Mouse (Mus musculus): Measurements from ENCODE around the gene Prr22.

Gene Prr22

DNA sequence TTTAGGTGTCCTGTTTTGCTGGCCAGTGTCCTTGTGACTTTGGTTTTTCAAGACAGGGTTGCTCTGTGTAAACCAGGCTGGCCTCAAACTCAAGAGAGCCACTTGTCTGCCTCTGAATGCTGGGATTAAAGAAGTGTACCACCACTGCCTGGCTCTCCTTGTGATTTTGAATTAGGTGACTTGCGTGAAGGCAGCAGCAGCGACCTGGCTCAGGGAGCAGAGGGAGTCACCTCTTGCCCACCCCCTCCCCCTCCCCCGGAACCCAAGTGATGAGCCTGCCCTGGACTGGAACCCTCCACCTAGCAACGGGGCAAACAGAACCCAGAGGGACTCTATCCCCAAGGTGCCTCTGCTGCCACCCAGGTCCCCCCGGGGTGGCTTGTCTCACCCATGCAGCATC is at the start of gene Prr22:
Prr22 (plus strand) TSS at position 301 of the 400 bp plus-strand sequence.
- no peak for DNase-seq

DNA sequence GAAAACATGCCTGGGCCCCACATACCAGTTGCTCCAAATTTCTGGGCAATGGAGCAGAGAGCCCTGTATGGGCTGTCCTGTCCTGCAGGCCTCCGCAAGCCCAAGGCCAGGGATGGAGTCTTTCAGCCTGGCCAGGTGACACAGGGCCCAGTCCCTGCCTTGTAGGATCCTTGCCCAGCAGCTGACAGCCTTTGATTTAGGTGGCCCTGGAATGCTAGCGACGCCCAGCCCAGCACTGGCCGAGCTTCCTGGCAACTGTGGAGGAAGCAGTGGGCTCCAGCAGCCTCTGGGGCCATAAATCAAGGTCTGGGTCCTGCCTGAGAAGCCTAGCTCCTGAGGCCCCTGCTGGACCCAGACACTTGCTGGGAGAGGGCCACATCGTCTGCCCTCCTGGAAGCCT is 47.6 kb upstream of the Prr22 start:
- no peak for DNase-seq

DNA sequence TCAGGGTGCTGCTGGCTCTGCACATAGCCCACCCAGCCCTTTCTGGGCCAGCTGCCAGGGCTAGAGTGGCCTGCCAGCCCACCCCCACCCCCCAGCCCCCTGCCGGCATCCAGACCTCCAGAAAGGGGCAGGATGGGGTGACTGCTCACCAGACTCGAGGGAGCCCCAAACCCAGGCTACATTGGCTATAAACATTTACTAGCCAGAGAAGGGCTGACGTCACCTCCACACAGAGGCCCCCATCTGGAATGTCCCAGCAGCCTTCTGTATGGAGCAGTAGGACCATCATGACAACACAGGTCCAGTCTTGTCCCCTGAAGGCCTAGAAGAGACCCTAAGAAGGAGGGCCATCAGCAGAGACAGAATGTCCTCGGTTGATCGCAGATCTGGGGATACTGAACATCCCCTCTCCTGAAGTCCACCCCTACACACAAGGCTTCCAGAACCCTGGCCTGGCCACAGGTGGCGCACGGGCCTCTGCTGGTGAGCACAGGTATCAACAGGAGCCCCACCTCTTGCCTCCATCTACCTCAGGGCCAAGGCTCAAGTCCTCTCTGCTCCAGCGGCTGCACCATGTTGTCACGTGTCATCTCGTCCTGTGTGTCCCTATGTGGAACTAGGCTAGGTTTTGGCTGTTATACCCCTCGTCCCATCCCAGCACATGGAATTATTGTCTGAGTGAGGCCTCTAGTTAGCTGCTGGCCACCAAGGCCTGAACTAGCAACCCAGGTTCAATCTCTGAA is 46.5 kb upstream of the Prr22 start:
- DNase-seq: no peak

DNA sequence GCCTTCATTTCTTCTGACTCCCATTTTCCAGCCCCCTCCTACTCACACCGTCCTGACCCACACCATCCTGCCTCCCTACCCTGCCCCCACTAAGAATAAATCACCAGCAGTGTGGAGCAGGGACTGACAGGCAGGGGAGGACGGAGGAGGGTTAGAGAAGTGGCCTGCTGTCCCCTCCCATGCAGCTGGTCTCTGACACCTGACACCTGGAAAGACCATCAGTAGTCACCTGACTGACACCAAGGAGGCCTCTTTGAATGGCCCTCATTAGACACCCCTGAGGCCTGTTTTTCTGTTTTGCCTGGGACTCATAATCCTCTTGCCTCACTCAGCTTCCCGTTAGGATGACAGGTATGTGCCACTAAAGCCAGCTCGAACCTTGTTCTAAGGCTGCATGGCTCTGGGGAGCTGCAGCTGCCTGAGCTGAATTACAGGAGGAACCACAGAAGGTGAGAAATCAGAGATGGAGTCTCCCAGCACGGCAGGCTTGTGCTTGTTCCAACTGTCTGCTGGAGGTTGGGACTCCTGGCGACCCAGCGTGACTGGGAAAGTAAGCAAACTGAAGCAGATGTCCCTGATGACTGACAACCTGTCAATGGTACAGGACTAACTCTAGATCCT is 42.9 kb upstream of the Prr22 start:
- no peak for DNase-seq

DNA sequence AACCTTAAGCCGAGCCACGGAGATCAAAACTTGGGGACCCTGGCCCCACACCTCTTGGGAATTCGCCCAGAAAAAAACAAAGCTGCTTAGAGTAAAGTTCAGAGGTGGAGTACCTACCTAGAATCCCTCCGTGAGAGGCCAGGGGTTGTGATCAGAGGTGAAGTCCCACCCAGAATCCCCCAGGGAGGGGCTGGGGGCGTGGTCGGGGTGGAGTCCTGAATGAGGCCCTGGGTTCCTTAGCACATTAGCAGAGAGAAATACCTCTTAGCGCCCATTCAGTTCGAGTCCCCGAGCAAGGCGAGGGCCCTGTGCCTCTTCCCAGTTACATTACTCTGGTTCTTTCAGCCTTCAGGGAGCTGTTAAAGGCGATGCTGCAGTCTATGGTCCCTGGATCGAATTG is 42.4 kb upstream of the Prr22 start:
- no peak for DNase-seq

DNA sequence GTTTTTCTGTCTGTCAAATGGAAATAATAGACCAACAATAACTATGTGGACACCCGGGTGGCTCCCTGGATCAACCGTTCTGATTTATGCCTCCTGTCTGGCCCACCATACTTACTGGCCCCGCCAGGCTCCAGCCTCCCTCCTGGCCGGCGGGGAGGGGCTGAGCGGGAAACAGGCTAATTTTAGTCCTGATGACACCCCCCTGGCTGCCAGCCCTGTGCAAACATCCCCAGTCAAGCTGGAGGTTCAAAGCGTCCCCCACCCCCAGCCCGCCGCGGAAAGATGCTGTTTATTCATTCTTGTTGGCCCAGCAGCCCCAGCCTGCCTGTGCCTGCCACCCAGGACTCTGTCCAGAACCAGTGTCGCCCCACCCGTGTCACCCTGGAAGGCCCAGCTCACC is 41.9 kb upstream of the Prr22 start:
- peak; percentile 51 for DNase-seq

DNA sequence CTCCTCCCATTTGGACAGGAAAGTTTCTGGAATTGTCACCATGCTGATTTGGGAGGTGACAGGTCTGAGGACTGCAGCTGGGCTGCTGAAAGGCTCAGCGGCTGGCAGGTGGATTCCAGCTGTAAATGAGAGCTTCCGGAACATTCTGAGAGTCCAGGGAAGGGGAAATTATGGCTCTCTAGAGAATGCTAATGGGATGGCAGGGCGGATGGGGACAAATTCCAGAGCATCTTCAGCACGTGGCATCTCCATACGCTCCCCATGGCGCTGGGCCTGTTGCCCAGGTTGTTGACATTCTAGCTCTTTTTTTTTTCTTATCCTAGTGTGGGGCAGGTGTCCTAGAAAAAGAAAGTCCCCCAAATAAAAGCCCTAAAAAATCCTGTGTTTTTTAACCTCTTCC is 40.9 kb upstream of the Prr22 start:
- no peak for DNase-seq

DNA sequence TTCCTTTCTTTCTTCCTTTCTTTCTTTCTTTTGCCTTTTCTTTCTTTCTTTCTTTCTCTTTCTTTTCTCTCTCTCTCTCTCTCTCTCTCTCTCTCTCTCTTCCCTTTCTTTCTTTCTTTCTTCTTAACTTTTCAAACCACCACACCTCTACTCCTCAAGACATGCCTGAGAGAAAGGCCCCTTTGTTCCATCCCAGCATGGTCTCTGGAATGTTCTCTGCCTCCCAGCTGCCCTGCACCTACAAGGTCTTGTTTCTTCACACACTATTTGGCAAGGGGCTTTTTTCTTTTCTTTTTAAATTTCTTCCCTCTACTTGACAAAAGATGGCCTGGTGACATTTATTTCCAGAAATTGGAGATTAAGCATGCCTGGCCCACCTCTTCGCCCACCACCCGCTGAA is 40.4 kb upstream of the Prr22 start:
- DNase-seq: no peak

DNA sequence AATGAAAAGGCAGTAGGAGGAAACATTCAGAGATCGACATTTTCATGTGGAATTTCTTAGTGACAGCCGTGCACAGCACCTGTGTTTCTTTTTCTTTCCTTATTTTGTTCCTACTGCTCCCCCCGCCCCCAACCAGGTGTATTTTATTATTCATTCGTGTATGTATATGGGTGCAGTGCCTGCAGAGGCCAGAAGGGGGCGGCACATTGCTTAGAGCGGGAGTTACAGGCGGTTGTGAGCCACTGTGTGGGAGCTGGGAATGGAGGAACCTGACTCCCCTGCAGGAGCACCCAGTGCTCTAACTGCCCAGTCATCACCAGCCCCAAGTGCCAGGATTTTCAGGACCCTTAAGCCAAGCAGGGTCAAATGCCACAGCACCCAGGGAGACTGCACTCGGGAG is 33.5 kb upstream of the Prr22 start:
- DNase-seq: no peak

DNA sequence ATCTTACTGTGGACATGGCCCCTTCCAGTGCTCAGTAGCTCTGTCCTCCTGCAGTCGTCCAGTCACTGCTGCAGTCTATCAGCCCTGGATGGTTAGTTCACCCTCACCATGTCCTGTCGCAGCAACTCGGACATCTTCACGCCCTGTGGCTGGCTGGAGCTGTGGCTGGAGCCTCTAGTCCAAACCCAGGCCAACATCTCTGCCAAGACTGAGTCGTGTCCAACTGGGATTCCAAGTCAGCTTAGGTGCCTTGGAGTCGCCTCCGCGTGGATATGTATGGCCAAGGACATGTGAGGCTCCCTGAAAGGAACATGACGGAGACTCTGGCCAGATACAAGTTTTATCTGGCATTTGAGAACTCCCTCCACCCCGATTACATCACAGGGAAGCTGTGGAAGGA is 31.8 kb upstream of the Prr22 start:
- DNase-seq: peak; percentile 22

DNA sequence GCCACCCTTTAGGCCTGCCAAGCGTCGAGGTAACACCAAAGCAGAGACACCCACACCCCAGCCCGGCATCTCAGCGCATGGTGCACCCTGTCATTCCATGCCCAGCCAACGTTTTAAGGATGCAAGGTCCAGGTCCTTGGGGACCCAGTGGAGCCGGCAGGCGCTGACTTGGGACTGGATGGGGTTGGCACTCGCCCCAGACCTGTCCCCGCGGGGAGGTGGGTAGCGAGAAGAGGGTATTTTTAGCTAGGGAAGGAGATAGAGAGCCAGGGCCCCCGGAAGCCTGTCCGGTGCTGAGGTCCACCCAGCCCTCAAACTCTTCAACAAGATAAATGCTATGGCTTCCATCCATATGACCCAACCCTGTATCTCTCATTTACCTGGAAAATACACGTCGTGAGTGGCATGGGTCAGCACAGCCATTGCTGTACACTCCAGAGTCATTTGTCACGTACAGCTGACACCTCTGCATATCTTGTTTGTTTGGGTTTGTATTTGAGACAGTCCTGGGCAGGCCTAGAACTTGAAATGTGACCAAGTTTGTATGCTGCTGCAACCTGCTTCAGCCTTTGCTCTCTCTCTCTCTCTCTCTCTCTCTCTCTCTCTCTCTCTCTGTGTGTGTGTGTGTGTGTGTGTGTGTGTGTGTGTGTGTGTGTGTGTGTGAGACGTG is 29.8 kb upstream of the Prr22 start:
- DNase-seq: no peak

DNA sequence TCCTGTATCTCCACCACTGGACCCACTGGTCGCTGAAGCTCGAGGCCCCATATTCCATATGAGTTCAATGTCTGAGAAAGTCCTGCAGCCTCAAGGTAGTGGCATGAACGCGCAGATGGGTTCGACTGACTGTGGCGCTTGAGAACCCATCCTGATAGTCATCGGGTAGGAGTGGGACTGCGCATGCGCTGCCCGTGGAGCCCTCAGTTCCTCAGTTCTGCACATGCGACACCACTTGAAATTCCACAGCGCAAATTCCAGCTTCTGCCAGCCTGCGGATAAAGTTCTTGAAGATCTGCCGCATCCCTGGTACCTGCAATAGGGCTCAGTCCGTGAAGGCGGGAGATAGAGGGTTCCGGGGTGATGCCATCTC is 29.3 kb upstream of the Prr22 start:
- DNase-seq: no peak

DNA sequence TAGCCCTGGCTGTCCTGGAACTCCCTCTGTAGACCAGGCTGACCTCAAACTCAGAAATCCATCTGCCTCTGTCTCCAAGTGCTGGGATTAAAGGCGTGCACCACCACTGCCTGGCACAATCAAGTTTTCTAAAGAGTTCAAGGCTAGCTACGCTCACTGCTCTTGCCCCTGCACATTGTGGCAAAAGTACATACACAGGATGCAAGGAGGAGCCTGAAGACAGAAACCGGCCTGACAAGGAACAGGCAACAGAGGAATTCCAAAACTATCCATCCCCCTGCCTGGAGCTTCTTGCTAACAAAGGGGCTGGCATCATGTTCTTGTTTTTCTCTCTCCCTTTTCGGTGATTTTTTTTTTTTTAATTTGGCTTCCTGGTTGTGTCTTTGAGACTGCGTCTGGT is 25.9 kb upstream of the Prr22 start:
- DNase-seq: no peak

DNA sequence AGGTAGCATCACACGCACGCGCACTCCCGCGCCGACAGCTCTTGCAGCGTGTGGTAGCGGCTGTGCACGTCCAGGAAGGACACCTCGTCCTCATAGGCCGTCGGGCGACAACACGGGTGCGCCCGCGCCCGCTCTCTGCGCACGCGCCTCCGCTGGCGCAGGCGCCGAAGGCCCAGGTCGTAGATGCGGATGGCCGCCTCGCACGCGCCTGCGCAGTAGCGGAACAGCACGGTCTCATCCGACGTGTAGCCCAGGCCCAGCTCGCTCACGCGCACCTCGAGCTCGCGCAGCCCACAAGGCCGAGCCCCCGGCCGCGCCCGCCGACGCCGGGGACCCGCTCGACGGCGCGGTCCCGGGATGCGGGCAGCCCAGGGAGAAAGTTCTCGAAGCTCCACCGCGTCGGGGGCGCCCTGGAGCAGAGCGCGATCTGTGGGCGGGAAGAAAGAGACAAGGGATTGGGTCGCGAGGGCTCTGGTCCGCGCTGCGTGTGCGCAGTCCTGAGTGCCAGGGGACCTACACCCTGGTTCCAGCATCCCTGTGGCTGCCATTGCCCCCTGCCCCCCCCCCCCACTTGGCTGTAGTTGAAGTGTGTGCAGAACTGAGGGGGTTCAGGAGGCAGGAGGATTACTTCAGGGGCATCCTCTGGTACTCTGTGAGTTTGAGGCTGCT is 18.5 kb upstream of the Prr22 start:
- peak; percentile 28 for DNase-seq

DNA sequence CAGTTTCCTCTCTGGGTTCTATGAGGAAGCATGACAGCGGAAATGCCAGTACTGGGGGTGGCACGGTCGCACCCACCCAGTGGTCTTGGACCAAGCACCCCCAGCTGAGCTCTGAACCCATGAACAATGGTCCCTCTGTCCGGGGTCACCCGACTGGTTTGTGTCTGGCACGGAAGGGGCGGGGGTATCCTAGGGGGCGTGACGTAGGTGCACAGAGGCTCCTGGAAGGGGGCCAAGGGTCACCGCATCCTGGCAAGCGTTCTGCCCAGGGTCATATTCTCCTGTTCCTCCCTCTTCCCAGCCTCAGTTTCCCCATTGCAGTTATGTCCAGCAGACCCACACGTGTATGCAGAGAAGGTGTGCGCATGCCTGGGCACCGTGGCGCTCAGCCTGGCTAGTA is 16.6 kb upstream of the Prr22 start:
- DNase-seq: no peak

DNA sequence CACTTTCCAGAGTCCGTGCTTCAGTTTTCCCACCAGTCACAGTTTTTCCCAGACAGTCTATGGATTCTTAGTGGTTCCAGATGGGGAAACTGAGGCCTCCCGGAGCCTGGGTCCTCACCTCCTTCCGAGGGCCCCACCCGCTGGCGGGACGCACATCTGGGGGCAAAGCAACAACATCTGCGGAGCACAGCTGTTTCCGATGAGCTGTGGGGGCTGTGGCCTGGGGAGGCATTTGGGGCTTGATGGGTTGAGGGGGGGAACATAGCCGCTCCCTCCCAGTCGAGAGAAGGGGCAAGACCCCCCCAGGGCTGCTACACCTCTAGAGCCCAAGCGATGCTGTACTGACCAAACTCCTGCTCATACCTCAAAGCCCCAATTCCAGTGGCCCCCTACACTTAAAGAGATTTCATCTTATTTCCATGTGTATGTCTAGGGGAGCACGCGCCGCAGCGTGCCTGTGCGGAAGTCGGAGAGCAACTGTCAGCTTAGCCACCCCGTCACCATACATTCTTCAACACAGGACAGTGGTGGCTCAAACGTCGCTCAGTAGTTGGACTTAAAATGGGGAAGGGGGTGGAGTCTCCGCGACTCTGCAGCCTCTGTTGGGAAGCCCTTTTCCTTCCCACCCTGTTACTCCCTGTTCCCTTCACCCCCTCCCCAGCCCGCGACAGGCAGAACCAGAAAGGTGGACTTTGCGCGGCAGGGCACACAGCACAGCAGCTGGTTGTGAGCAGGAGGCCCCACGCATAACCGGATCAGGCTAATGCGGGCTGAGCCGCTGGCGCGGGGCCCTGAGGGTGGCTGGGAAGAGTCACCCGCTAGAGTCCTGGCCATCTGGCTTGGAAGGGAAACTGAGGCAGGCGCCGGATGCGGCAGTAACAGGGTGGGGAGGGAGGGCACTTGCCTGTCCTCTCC is 15.5 kb upstream of the Prr22 start:
- no peak for DNase-seq

DNA sequence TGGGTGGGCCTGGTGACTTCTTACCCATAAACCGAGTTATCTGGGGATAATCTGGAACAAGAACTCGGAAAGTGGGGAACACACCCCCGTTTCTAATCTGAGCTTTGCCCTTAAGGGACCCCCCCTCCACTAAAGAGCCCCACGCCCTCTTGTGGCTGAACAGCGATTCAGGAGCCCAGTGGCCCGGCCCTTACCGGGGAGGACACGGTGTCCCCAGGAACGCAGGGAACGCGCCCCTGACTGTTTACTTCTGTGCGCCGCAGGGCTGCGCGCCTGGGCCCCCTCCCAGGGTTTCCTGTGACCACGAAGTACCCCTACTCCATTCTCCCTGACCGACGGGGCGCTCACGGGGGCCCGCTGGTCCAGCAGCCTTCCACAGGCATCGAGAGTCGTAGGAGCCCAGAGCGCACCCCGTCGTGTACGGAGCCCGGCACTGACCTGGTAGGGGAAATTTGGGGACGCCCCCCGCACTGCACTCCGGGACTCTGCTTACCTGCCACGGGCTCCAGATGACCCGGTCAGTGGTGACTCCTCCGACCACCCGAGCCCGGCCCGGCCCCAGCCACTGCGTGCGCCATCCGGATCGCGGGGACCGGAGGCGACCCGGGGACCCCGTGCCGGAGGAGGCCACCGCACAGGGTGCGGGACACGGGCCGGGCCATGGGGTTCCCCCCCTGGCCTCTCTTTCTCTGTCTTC is 13.2 kb upstream of the Prr22 start:
- DNase-seq: peak; percentile 59

DNA sequence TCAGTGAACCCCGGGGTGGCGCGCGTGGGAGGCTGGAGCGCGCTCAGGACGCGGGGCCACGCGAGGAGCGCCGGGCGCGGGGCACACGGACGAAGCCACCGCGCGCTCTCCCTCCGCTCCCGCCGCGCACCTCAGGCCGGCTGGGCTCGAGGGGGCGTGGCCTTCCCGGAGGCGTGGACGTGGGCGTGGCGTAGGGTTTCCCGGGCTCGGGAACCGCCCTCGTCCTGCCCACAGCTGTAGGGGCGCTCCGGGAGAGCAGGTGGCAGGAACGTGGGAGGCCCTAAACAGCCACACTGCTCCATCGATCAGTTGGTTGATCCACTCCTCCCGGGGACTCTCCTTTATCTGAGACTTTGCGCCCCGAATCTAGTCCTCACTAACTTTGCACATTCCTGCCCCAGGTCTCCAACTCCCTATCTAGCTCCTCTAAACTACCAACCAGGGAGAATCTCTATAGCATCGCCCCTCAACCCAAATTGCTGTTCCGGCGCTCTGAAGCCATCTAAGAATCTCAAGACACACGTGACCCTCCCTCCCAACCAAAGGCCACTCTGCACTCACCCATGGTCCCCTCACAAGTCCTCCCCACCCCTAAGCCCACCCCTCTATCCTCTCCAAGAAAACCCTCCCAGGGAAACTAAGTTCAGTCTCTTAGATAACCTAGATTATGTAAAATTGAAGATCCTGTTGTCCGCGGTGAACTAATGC is 12.5 kb upstream of the Prr22 start, which contains the start of gene Nrtn:
Nrtn (minus strand) TSS at position 115 of the 708 bp plus-strand sequence.
- peak; percentile 93 for DNase-seq

DNA sequence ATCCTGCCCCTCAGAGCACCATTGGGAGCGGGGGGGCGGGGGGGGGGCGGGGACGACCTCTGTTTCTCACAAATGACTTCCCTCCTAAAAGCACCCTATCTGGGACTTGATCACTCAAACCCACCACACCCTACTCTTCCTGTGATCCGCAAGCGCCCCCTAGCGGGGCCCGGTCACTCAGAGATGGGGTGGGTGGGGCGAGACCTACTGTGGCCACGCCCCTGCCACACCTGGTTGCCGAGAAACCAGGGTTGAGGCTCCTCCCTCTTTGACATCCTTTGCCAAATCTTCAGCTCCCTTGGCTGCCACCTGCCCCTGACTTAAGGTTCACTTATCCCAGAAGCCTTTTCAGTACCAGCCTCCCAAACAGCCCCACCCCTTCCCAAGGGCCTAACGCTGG is 11.9 kb upstream of the Prr22 start:
- DNase-seq: peak; percentile 77

DNA sequence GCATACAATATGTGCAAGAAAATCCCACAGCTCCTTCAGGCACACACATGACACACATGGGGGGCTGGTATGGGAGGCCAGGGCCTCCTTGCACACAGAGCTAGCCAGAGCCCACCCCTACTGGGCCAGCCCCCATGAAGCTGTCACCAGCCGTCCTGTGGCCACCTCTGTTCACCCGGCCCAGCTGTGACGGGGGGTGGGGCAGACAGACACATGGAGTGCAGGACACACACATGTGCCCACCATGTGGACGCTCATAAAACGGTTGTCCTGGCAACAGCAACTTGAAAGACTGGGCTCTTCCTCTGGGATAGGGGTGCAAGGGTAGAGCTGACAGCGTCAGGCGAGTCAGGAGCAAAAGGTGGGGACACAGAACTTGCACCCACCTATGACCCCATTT is 10.8 kb upstream of the Prr22 start:
- no peak for DNase-seq

DNA sequence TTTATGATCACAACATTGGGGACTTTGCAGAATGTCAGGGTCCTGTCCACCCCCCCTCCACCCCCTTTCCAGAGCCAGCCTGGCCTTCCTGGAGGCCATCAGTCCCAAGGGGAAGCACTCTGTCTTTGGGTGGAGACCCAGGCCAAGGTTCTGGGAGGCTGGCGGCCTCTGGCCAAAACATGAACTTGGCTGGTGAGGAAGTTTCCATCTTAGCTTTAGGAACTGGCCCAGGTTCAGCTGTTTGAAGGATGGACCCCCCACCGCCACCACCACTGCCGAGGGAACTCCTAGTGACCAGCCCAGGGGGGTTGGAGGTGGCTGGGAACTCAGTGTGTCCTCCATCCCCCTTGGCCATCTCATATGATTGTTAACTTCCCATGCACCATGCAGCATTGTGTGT is 9.0 kb upstream of the Prr22 start:
- DNase-seq: no peak
